Mouse (Mus musculus): ENCODE measurements around the gene Bsg. TPM values are rescaled to one million over a fixed set of nuclear protein-coding genes. Genes with fewer than 3 reads are reported as not detected.

Gene Bsg
- polyA plus RNA-seq, 1 experiment from 2014 or later, result 871 TPM

- Histone ChIP-seq H3K36me3 (ENCODE audit: insufficient read depth) (peaks cover 38% of the 10 kb centered on the region), H3K27me3 (ENCODE audit: insufficient read depth, low read length) (no peaks in the 10 kb centered on the region), H3K4me3 (ENCODE audit: low read depth, low read length) (peak overlapping the region; percentile 81), H3K9me3 (ENCODE audit: low read depth, low read length) (no peaks in the 10 kb centered on the region), H3K4me1 (ENCODE audit: insufficient read depth) (peaks cover 9% of the 10 kb centered on the region), H3K4me2 (peak overlapping the region; percentile 77), H3K9ac (peak overlapping the region; percentile 94), H3K27ac (ENCODE audit: low read depth) (peak overlapping the region; percentile 88)
- no peak for DNase-seq
- ATAC-seq (ENCODE audit: insufficient read depth), result no peak
- 2% methylated on average over 10 of the region's 10 CpGs for WGBS
- TF ChIP-seq CTCF (IDR thresholded peaks at IDR 0.05; ENCODE audit: low read depth), result no peak
Observed at GRCm38 (mm10) chr10:79704970-79705360, 674 bp downstream of the Bsg start.

GRCm38 (mm10) chr10:79705951-79706350 lies 1.7 kb downstream of the Bsg start:
- Histone ChIP-seq H3K36me3 (ENCODE audit: insufficient read depth) (peaks cover 48% of the 10 kb centered on the region), H3K27me3 (ENCODE audit: insufficient read depth, low read length) (no peaks in the 10 kb centered on the region), H3K27ac (ENCODE audit: low read depth) (peak overlapping the region; percentile 30; the same call in 1 of the 2 replicates), H3K9ac (peak overlapping the region; percentile 94), H3K4me1 (ENCODE audit: insufficient read depth) (peaks cover 8% of the 10 kb centered on the region), H3K4me2 (peak overlapping the region; percentile 77), H3K4me3 (ENCODE audit: low read depth, low read length) (peak overlapping the region; percentile 81), H3K9me3 (ENCODE audit: low read depth, low read length) (no peaks in the 10 kb centered on the region)
- ATAC-seq (ENCODE audit: insufficient read depth) (no peak), DNase-seq (no peak)
- TF ChIP-seq CTCF (IDR thresholded peaks at IDR 0.05; ENCODE audit: low read depth), result no peak
- WGBS, result 67% methylated on average over 5 of the region's 5 CpGs

GRCm38 (mm10) chr10:79706406-79707094 lies 2.3 kb downstream of the Bsg start:
- Histone ChIP-seq H3K9ac (peak overlapping the region; percentile 94), H3K27me3 (ENCODE audit: insufficient read depth, low read length) (no peaks in the 10 kb centered on the region), H3K4me1 (ENCODE audit: insufficient read depth) (peaks cover 6% of the 10 kb centered on the region), H3K9me3 (ENCODE audit: low read depth, low read length) (no peaks in the 10 kb centered on the region), H3K27ac (ENCODE audit: low read depth) (no peak overlapping the region; the same call in 1 of the 2 replicates), H3K4me2 (peak overlapping the region; percentile 77), H3K36me3 (ENCODE audit: insufficient read depth) (peaks cover 54% of the 10 kb centered on the region), H3K4me3 (ENCODE audit: low read depth, low read length) (peak overlapping the region; percentile 81)
- ATAC-seq (ENCODE audit: insufficient read depth), result no peak
- DNase-seq, result no peak
- WGBS, result 73% methylated on average over 5 of the region's 5 CpGs
- no peak for TF ChIP-seq CTCF (IDR thresholded peaks at IDR 0.05; ENCODE audit: low read depth)

- no peaks in the 10 kb centered on the region for H3K9me3 ChIP-seq (ENCODE audit: low read depth, low read length)
- H3K4me3 ChIP-seq (ENCODE audit: low read depth, low read length), result peak overlapping the region; percentile 81; the same call in 1 of the 2 replicates
- 75% methylated on average over 1 of the region's 1 CpGs for WGBS
- TF ChIP-seq CTCF (IDR thresholded peaks at IDR 0.05; ENCODE audit: low read depth), result no peak
- ATAC-seq (ENCODE audit: insufficient read depth) (no peak), DNase-seq (no peak)
- H3K4me2 ChIP-seq, result peak overlapping the region; percentile 77
- no peak overlapping the region for H3K9ac ChIP-seq
- H3K27ac ChIP-seq (ENCODE audit: low read depth), result no peak overlapping the region
- no peaks in the 10 kb centered on the region for H3K27me3 ChIP-seq (ENCODE audit: insufficient read depth, low read length)
- H3K4me1 ChIP-seq (ENCODE audit: insufficient read depth), result peaks cover 6% of the 10 kb centered on the region
- H3K36me3 ChIP-seq (ENCODE audit: insufficient read depth), result peaks cover 60% of the 10 kb centered on the region
Observed at GRCm38 (mm10) chr10:79707162-79707561, 2.9 kb downstream of the Bsg start.

- H3K27me3 ChIP-seq (ENCODE audit: insufficient read depth, low read length), result no peaks in the 10 kb centered on the region
- DNase-seq (no peak), ATAC-seq (ENCODE audit: insufficient read depth) (no peak)
- WGBS, result 47% methylated on average over 4 of the region's 4 CpGs
- no peak overlapping the region for H3K27ac ChIP-seq (ENCODE audit: low read depth)
- H3K36me3 ChIP-seq (ENCODE audit: insufficient read depth), result peaks cover 62% of the 10 kb centered on the region
- no peak overlapping the region for H3K4me3 ChIP-seq (ENCODE audit: low read depth, low read length)
- H3K4me2 ChIP-seq, result peak overlapping the region; percentile 77
- no peaks in the 10 kb centered on the region for H3K9me3 ChIP-seq (ENCODE audit: low read depth, low read length)
- H3K4me1 ChIP-seq (ENCODE audit: insufficient read depth), result peaks cover 6% of the 10 kb centered on the region
- TF ChIP-seq CTCF (IDR thresholded peaks at IDR 0.05; ENCODE audit: low read depth), result no peak
- no peak overlapping the region for H3K9ac ChIP-seq
Observed at GRCm38 (mm10) chr10:79707759-79708158, 3.5 kb downstream of the Bsg start.

GRCm38 (mm10) chr10:79708668-79709067 lies 4.4 kb downstream of the Bsg start:
- 83% methylated on average over 21 of the region's 21 CpGs for WGBS
- ATAC-seq (ENCODE audit: insufficient read depth) (no peak), DNase-seq (no peak)
- H3K4me2 ChIP-seq, result 0 out of 2 replicates have a peak overlapping the region, but pooled peaks have one; percentile 1
- H3K36me3 ChIP-seq (ENCODE audit: insufficient read depth), result peaks cover 62% of the 10 kb centered on the region
- H3K9me3 ChIP-seq (ENCODE audit: low read depth, low read length), result no peaks in the 10 kb centered on the region
- TF ChIP-seq CTCF (IDR thresholded peaks at IDR 0.05; ENCODE audit: low read depth), result no peak
- H3K4me3 ChIP-seq (ENCODE audit: low read depth, low read length), result no peak overlapping the region
- no peaks in the 10 kb centered on the region for H3K27me3 ChIP-seq (ENCODE audit: insufficient read depth, low read length)
- peaks cover 6% of the 10 kb centered on the region for H3K4me1 ChIP-seq (ENCODE audit: insufficient read depth)
- no peak overlapping the region for H3K27ac ChIP-seq (ENCODE audit: low read depth)
- no peak overlapping the region for H3K9ac ChIP-seq

GRCm38 (mm10) chr10:79709307-79709706 lies 5.0 kb downstream of the Bsg start:
- ATAC-seq (ENCODE audit: insufficient read depth) (no peak), DNase-seq (no peak)
- no peaks in the 10 kb centered on the region for H3K9me3 ChIP-seq (ENCODE audit: low read depth, low read length)
- H3K4me2 ChIP-seq, result no peak overlapping the region
- H3K4me1 ChIP-seq (ENCODE audit: insufficient read depth), result peaks cover 6% of the 10 kb centered on the region
- 48% methylated on average over 7 of the region's 7 CpGs for WGBS
- TF ChIP-seq CTCF (IDR thresholded peaks at IDR 0.05; ENCODE audit: low read depth), result no peak
- peak overlapping the region; percentile 22; the same call in 1 of the 2 replicates for H3K9ac ChIP-seq
- H3K36me3 ChIP-seq (ENCODE audit: insufficient read depth), result peaks cover 62% of the 10 kb centered on the region
- H3K27ac ChIP-seq (ENCODE audit: low read depth), result no peak overlapping the region
- H3K4me3 ChIP-seq (ENCODE audit: low read depth, low read length), result no peak overlapping the region
- H3K27me3 ChIP-seq (ENCODE audit: insufficient read depth, low read length), result no peaks in the 10 kb centered on the region
